Mouse (Mus musculus) embryonic facial prominence, embryonic 11.5 days (tissue): ENCODE data around the gene Chpf. TPM values are rescaled to one million over a fixed set of nuclear protein-coding genes. Genes with fewer than 3 reads are reported as not detected.

Experiments used
- ATAC-seq: fragments of 200-750 bp; cut with Nextera tagmentation; replicated peaks from 2 replicates; pipeline ENCODE4 v1.8.0; 2017; ENCODE audit warnings: low read depth; ENCODE audit not compliant: insufficient number of reproducible peaks, low FRiP score, low TSS enrichment
- DNase-seq: peaks from one replicate; pipeline ENCODE4 v3.0.0-alpha.2; 2015; ENCODE audit warnings: low spot score
- H3K27ac ChIP-seq: fragments of 300-500 bp; sonication (generic); replicated peaks from 2 replicates; pipeline ENCODE4 v1.5.1; 2014; ENCODE audit warnings: mild to moderate bottlenecking, low read depth, low read length, control low read depth
- H3K27me3 ChIP-seq: fragments of 300-500 bp; sonication (generic); 2 replicates; pipeline ENCODE4 v1.6.1; 2014; ENCODE audit warnings: mild to moderate bottlenecking, low read length, moderate library complexity, mixed read lengths; ENCODE audit not compliant: control insufficient read depth, insufficient read depth
- H3K36me3 ChIP-seq: fragments of 300-500 bp; sonication (generic); replicated peaks from 2 replicates; pipeline ENCODE4 v1.6.1; 2014; ENCODE audit warnings: low read depth, mild to moderate bottlenecking, low read length, moderate library complexity, mixed read lengths; ENCODE audit not compliant: control insufficient read depth, insufficient read depth
- H3K4me1 ChIP-seq: fragments of 300-500 bp; sonication (generic); 2 replicates; pipeline ENCODE4 v1.6.1; 2014; ENCODE audit warnings: low read length, mixed read lengths; ENCODE audit not compliant: control insufficient read depth, insufficient read depth
- H3K4me2 ChIP-seq: fragments of 300-500 bp; sonication (generic); 2 replicates; pipeline ENCODE4 v1.6.1; 2014; ENCODE audit warnings: low read depth, mild to moderate bottlenecking, control low read depth, low read length, moderate library complexity
- H3K4me3 ChIP-seq: fragments of 300-500 bp; sonication (generic); 2 replicates; pipeline ENCODE4 v1.5.1; 2014; ENCODE audit warnings: low read depth, low read length, control low read depth
- H3K9ac ChIP-seq: fragments of 300-500 bp; sonication (generic); replicated peaks from 2 replicates; pipeline ENCODE4 v1.6.1; 2014; ENCODE audit warnings: mild to moderate bottlenecking, control low read depth, low read length
- H3K9me3 ChIP-seq: fragments of 300-500 bp; sonication (generic); replicated peaks from 2 replicates; pipeline ENCODE4 v1.6.1; 2016; ENCODE audit warnings: mild to moderate bottlenecking, low read length, inconsistent platforms, mixed read lengths; ENCODE audit not compliant: control insufficient read depth
- WGBS: fragments of 180-500 bp; shearing (Covaris S2); extraction: QIAGEN DNeasy Blood & Tissue Kit; methylation state at CpG from one replicate; pipeline ENCODE4 v1.1.7; 2014; 5-methylcytosine and 5-hydroxymethylcytosine counted together
- polyA plus RNA-seq: library from polyadenylated mRNA; unstranded; fragments of >200 nt; fragmentation: Nextera tagmentation; extraction: Ambion mirVana; gene quantifications from 2 replicates; pipeline ENCODE4 v1.2.1, GENCODE M21; 2014

Chpf gene
- polyA plus RNA-seq, 1 experiment from 2014 or later: 14.6 TPM

- 93% methylated on average over 3 of the region's 3 CpGs for WGBS
- no peaks in the 10 kb centered on the region for H3K36me3 ChIP-seq
- DNase-seq (no peak), ATAC-seq (no peak)
- H3K4me1 ChIP-seq: no peaks in the 10 kb centered on the region
- no peaks in the 10 kb centered on the region for H3K9me3 ChIP-seq
- no peaks in the 10 kb centered on the region for H3K27me3 ChIP-seq
- no peak overlapping the region for H3K9ac ChIP-seq
- H3K27ac ChIP-seq: no peak overlapping the region
- no peak overlapping the region for H3K4me2 ChIP-seq
- no peak overlapping the region for H3K4me3 ChIP-seq
These were observed 33.4 kb upstream of the Chpf start for GRCm38 (mm10) chr1:75512550-75512949.

- DNase-seq: peak; percentile 44
These were observed 32.5 kb upstream of the Chpf start for GRCm38 (mm10) chr1:75511437-75512210.

DNA sequence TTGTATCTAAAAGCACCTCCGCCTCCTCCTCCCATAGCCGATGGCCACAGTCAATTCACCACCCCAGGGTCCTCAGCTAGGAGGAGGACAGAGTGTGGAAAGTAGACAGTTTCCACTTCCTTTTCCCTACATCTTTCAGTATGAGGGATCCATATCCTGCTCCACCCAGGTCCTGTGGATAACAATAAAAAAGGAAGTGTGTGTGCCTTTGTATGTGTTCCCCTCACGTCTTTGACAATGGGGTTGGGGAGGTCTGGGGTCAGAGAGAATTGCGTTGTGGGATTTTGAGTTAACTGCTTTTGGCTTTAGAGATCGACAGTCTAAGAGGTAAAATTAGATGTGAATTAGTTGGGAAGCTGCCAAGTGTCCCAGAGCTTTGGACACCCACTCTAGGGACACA, 31.0 kb upstream of the Chpf start:
- no peak overlapping the region for H3K4me2 ChIP-seq
- DNase-seq: no peak
- H3K4me1 ChIP-seq: no peaks in the 10 kb centered on the region
- H3K27me3 ChIP-seq: no peaks in the 10 kb centered on the region
- no peak overlapping the region for H3K4me3 ChIP-seq
- H3K9ac ChIP-seq: no peak overlapping the region
- no peak for ATAC-seq
- 77% methylated on average over 5 of the region's 5 CpGs for WGBS
- no peaks in the 10 kb centered on the region for H3K36me3 ChIP-seq
- H3K27ac ChIP-seq: no peak overlapping the region
- H3K9me3 ChIP-seq: no peaks in the 10 kb centered on the region

More at GRCm38 (mm10) chr1:75511437-75512210, 32.5 kb upstream of the Chpf start:
- no peak overlapping the region for H3K4me2 ChIP-seq
- no peak overlapping the region for H3K4me3 ChIP-seq
- H3K4me1 ChIP-seq: no peaks in the 10 kb centered on the region
- no peaks in the 10 kb centered on the region for H3K27me3 ChIP-seq
- ATAC-seq: no peak
- no peaks in the 10 kb centered on the region for H3K9me3 ChIP-seq
- no peak overlapping the region for H3K9ac ChIP-seq
- no peaks in the 10 kb centered on the region for H3K36me3 ChIP-seq
- H3K27ac ChIP-seq: no peak overlapping the region
- 48% methylated on average over 4 of the region's 4 CpGs for WGBS

GRCm38 (mm10) chr1:75509586-75509985, 30.5 kb upstream of the Chpf start:
- Histone ChIP-seq H3K4me2 (no peak overlapping the region), H3K27ac (no peak overlapping the region), H3K4me1 (no peaks in the 10 kb centered on the region), H3K27me3 (no peaks in the 10 kb centered on the region), H3K9me3 (no peaks in the 10 kb centered on the region), H3K9ac (no peak overlapping the region), H3K36me3 (no peaks in the 10 kb centered on the region), H3K4me3 (no peak overlapping the region)
- DNase-seq: no peak
- no peak for ATAC-seq
- WGBS: 53% methylated on average over 20 of the region's 20 CpGs

- ATAC-seq: no peak
- Histone ChIP-seq H3K4me2 (peak within 1 kb of the TSS; percentile 95), H3K9me3 (no peaks in the 10 kb centered on the region), H3K9ac (peak within 1 kb of the TSS; percentile 98), H3K4me1 (no peaks in the 10 kb centered on the region; the same call in 1 of the 2 replicates), H3K27me3 (no peaks in the 10 kb centered on the region), H3K36me3 (no peaks in the 10 kb centered on the region), H3K4me3 (peak within 1 kb of the TSS; percentile 91), H3K27ac (peak within 1 kb of the TSS; percentile 96)
- WGBS: 80% methylated on average over 10 of the region's 10 CpGs
- no peak for DNase-seq
These were observed 27.9 kb upstream of the Chpf start, which contains the start of gene Inha for GRCm38 (mm10) chr1:75507006-75507405. Gene Inha, plus strand, starts transcription at chr1:75507077.

DNA sequence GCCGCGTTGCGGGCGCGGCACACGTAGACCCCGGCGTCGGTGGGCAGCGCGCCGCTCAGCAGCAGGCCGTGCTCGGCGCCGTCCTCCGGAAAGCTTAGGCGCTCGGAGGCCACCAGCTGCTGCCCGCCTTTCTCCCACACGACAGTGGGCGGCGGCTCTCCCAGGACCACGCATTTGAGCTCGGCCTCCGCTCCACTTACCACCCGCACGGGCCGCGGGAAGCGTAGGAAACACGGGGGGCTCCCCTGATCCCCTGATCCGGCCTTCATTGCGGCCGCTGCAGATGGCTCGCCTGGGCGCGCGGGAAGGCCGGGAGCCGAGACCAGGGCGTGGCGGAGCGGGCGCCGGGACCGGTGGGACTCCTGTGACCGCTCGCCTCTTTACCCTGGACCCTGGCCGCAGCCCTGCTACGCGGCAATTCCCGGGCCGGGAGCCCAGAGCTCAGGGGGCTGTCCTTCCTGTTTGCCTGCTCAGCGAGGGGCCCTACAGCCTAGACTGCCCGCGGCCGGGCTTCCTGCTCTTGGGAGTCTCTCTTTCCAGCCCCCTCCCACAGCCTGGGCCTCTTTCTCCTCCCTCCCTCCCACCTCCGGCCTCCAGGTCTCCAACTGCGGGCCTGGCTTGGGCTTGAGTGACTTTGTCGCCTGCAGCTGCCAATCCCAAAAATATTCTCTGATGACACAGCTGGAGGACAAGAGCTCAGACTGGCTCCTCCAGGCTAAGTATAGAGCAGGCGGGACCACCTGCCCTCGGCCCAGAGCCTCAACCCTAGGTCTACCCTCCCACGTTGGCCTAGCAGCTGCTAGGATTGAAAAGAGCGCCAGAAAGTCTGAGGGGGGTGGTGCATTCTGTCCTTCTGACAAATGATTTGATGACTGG, 27.1 kb upstream of the Chpf start, which contains the start of gene Obsl1:
Gene Obsl1 (minus strand): TSS at position 497 of the 876 bp plus-strand sequence.
- H3K4me3 ChIP-seq: peak within 1 kb of the TSS; percentile 91
- peak within 1 kb of the TSS; percentile 98 for H3K9ac ChIP-seq
- peak within 1 kb of the TSS; percentile 96 for H3K27ac ChIP-seq
- DNase-seq (peak; percentile 92), ATAC-seq (peak; percentile 85)
- H3K9me3 ChIP-seq: no peaks in the 10 kb centered on the region
- peak within 1 kb of the TSS; percentile 95 for H3K4me2 ChIP-seq
- H3K4me1 ChIP-seq: no peaks in the 10 kb centered on the region; the same call in 1 of the 2 replicates
- WGBS: under 1% methylated on average over 52 of the region's 65 CpGs
- H3K27me3 ChIP-seq: no peaks in the 10 kb centered on the region
- peaks cover 7% of the 10 kb centered on the region for H3K36me3 ChIP-seq

- H3K4me3 ChIP-seq: peak overlapping the region; percentile 91
These were observed 26.2 kb upstream of the Chpf start for GRCm38 (mm10) chr1:75505159-75505955.

More at GRCm38 (mm10) chr1:75505159-75505955, 26.2 kb upstream of the Chpf start:
- peak overlapping the region; percentile 96 for H3K27ac ChIP-seq
- peaks cover 10% of the 10 kb centered on the region for H3K36me3 ChIP-seq
- H3K9ac ChIP-seq: peak overlapping the region; percentile 98
- no peaks in the 10 kb centered on the region for H3K9me3 ChIP-seq
- H3K4me2 ChIP-seq: peak overlapping the region; percentile 95
- H3K27me3 ChIP-seq: no peaks in the 10 kb centered on the region
- H3K4me1 ChIP-seq: no peaks in the 10 kb centered on the region; the same call in 1 of the 2 replicates
- under 1% methylated on average over 83 of the region's 84 CpGs for WGBS
- DNase-seq: peak; percentile 72
- peak; percentile 40; the same call in 1 of the 2 replicates for ATAC-seq
